Comparison of ENCODE assay signal across 13 mouse cellular contexts in genomic region chr4:8398969-8399368, GRCm38 (mm10).
DNase-seq lines count a peak whose midpoint lies in the region; ATAC-seq and TF ChIP-seq lines count a peak whose summit lies in the region.
"Had no signal": no experiment of that assay in that cellular context is flagged by ENCODE, and none has a peak within 500 bp of the region (broad histone marks: within the 10 kb centered on the region; RNA-seq: fewer than 3 reads in every experiment).

No protein-coding gene starts in this region.

- peak; percentile 68 for ATAC-seq in forebrain, postnatal 0 days
- no peak for ATAC-seq in forebrain, embryonic 12.5 days (ENCODE audit: low FRiP score)
- peak; percentile 77 for ATAC-seq in midbrain, embryonic 13.5 days
- peak; percentile 86 for ATAC-seq in hindbrain, embryonic 13.5 days (ENCODE audit: low FRiP score)
- ATAC-seq in neural tube, embryonic 15.5 days (ENCODE audit: low FRiP score): peak; percentile 74; the same call in 1 of the 2 replicates
- ATAC-seq: Patski had no signal

- H3K4me2 ChIP-seq in forebrain, postnatal 0 days (ENCODE audit: low read depth): no peak overlapping the region
- no peak overlapping the region for H3K4me2 ChIP-seq in forebrain, embryonic 12.5 days
- no peak overlapping the region for H3K4me2 ChIP-seq in midbrain, embryonic 13.5 days (replicated peaks)
- no peak overlapping the region for H3K4me2 ChIP-seq in hindbrain, embryonic 13.5 days
- no peak overlapping the region for H3K4me2 ChIP-seq in neural tube, embryonic 15.5 days
- H3K4me2 ChIP-seq: limb, embryonic 13.5 days had no signal

- no peak overlapping the region for H3K9ac ChIP-seq in forebrain, postnatal 0 days
- H3K9ac ChIP-seq in forebrain, embryonic 12.5 days: no peak overlapping the region
- H3K9ac ChIP-seq in midbrain, embryonic 13.5 days (replicated peaks): no peak overlapping the region
- H3K9ac ChIP-seq in hindbrain, embryonic 13.5 days: no peak overlapping the region
- no peak overlapping the region for H3K9ac ChIP-seq in neural tube, embryonic 15.5 days (replicated peaks)
- H3K9ac ChIP-seq: heart, embryonic 13.5 days; limb, embryonic 13.5 days had no signal

- no peaks in the 10 kb centered on the region for H3K4me1 ChIP-seq in forebrain, postnatal 0 days (ENCODE audit: insufficient read depth)
- no peaks in the 10 kb centered on the region for H3K4me1 ChIP-seq in forebrain, embryonic 12.5 days
- no peaks in the 10 kb centered on the region for H3K4me1 ChIP-seq in midbrain, embryonic 13.5 days (replicated peaks)
- H3K4me1 ChIP-seq in midbrain, embryonic 10.5 days: no peaks in the 10 kb centered on the region
- peaks cover 9% of the 10 kb centered on the region; the same call in 1 of the 2 replicates for H3K4me1 ChIP-seq in hindbrain, embryonic 13.5 days (replicated peaks)
- 0 out of 2 replicates have a peak, but pooled peaks cover 5% of the 10 kb centered on the region for H3K4me1 ChIP-seq in neural tube, embryonic 15.5 days
- H3K4me1 ChIP-seq: heart, embryonic 13.5 days; limb, embryonic 13.5 days had no signal

- no peaks in the 10 kb centered on the region for H3K27me3 ChIP-seq in forebrain, postnatal 0 days (ENCODE audit: insufficient read depth, low read length)
- H3K27me3 ChIP-seq in forebrain, embryonic 12.5 days: no peaks in the 10 kb centered on the region
- no peaks in the 10 kb centered on the region for H3K27me3 ChIP-seq in midbrain, embryonic 13.5 days
- no peaks in the 10 kb centered on the region for H3K27me3 ChIP-seq in midbrain, embryonic 10.5 days (ENCODE audit: low read depth, poor library complexity, severe bottlenecking)
- H3K27me3 ChIP-seq in hindbrain, embryonic 13.5 days: no peaks in the 10 kb centered on the region
- no peaks in the 10 kb centered on the region for H3K27me3 ChIP-seq in neural tube, embryonic 15.5 days (replicated peaks)
- H3K27me3 ChIP-seq: heart, embryonic 13.5 days; limb, embryonic 13.5 days; Patski had no signal

- no peak overlapping the region for H3K4me3 ChIP-seq in forebrain, postnatal 0 days (ENCODE audit: low read depth, low read length)
- H3K4me3 ChIP-seq in forebrain, embryonic 12.5 days (replicated peaks): no peak overlapping the region
- no peak overlapping the region for H3K4me3 ChIP-seq in midbrain, embryonic 13.5 days (replicated peaks)
- no peak overlapping the region for H3K4me3 ChIP-seq in midbrain, embryonic 10.5 days
- H3K4me3 ChIP-seq in hindbrain, embryonic 13.5 days: no peak overlapping the region
- H3K4me3 ChIP-seq in neural tube, embryonic 15.5 days (replicated peaks): no peak overlapping the region
- H3K4me3 ChIP-seq: limb, embryonic 13.5 days had no signal

- H3K27ac ChIP-seq in forebrain, postnatal 0 days (ENCODE audit: low read depth, low read length): no peak overlapping the region
- no peak overlapping the region for H3K27ac ChIP-seq in forebrain, embryonic 12.5 days
- no peak overlapping the region for H3K27ac ChIP-seq in midbrain, embryonic 13.5 days
- H3K27ac ChIP-seq in midbrain, embryonic 10.5 days (replicated peaks): no peak overlapping the region
- H3K27ac ChIP-seq in hindbrain, embryonic 13.5 days: no peak overlapping the region
- H3K27ac ChIP-seq in neural tube, embryonic 15.5 days (replicated peaks): no peak overlapping the region
- H3K27ac ChIP-seq: heart, embryonic 13.5 days; limb, embryonic 13.5 days had no signal

- H3K36me3 ChIP-seq in forebrain, postnatal 0 days (ENCODE audit: insufficient read depth): no peaks in the 10 kb centered on the region
- H3K36me3 ChIP-seq in forebrain, embryonic 12.5 days (replicated peaks): no peaks in the 10 kb centered on the region
- H3K36me3 ChIP-seq in midbrain, embryonic 13.5 days: no peaks in the 10 kb centered on the region
- no peaks in the 10 kb centered on the region for H3K36me3 ChIP-seq in midbrain, embryonic 10.5 days
- no peaks in the 10 kb centered on the region for H3K36me3 ChIP-seq in hindbrain, embryonic 13.5 days
- H3K36me3 ChIP-seq in neural tube, embryonic 15.5 days: no peaks in the 10 kb centered on the region
- H3K36me3 ChIP-seq: heart, embryonic 13.5 days; limb, embryonic 13.5 days had no signal

- TF ChIP-seq CTCF in forebrain, postnatal 0 days (IDR thresholded peaks at IDR 0.05; ENCODE audit: low read depth): no peak

- no peaks in the 10 kb centered on the region for H3K9me3 ChIP-seq in forebrain, postnatal 0 days (ENCODE audit: low read length)
- H3K9me3 ChIP-seq in forebrain, embryonic 12.5 days: no peaks in the 10 kb centered on the region
- no peaks in the 10 kb centered on the region for H3K9me3 ChIP-seq in midbrain, embryonic 13.5 days
- H3K9me3 ChIP-seq in midbrain, embryonic 10.5 days (replicated peaks): no peaks in the 10 kb centered on the region
- H3K9me3 ChIP-seq in hindbrain, embryonic 13.5 days: no peaks in the 10 kb centered on the region
- no peaks in the 10 kb centered on the region for H3K9me3 ChIP-seq in neural tube, embryonic 15.5 days (replicated peaks)
- H3K9me3 ChIP-seq: heart, embryonic 13.5 days; limb, embryonic 13.5 days had no signal

- no peak for DNase-seq in forebrain, postnatal 0 days
- DNase-seq in midbrain, embryonic 10.5 days (ENCODE audit: low spot score): no peak
- no peak for DNase-seq in spleen, postnatal 10 days (ENCODE audit: low spot score in 2 of 2)
- DNase-seq in frontal cortex, postnatal 14 days (ENCODE audit: low spot score in 2 of 2): no peak
- DNase-seq: right cerebral cortex, adult 18-20 months; thymus, adult 18-20 months had no signal

- WGBS in forebrain, postnatal 0 days: 69% methylated on average over 4 of the region's 4 CpGs
- 82% methylated on average over 4 of the region's 4 CpGs for WGBS in forebrain, embryonic 12.5 days
- 85% methylated on average over 4 of the region's 4 CpGs for WGBS in midbrain, embryonic 13.5 days
- WGBS in midbrain, embryonic 10.5 days: 87% methylated on average over 4 of the region's 4 CpGs
- WGBS in hindbrain, embryonic 13.5 days: 42% methylated on average over 4 of the region's 4 CpGs
- WGBS in neural tube, embryonic 15.5 days: 46% methylated on average over 4 of the region's 4 CpGs
